Mouse (Mus musculus) spleen, adult 12 weeks (tissue): ENCODE data around the gene Slc5a2.

ENCODE experiments used
- DNase-seq: peaks from one replicate; pipeline ENCODE4 v3.0.0; 2022; ENCODE audit warnings: low spot score

Gene Slc5a2

DNA sequence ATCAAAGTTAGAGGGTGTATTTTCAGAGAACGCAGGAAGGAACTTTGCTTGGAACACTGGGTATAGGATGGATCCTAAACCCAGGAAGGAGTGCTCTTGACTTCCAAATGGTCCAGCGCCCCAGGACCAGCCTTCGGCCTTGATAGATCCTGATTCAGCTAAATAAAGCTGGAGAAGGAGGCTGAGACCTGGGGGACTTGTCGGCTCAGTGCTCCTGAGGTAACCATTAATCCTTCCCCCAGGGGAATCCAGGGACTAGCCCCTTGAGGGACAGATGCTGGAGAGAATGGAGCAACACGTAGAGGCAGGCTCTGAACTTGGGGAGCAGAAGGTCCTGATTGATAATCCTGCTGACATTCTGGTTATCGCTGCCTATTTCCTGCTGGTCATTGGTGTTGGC, at the start of gene Slc5a2:
Gene Slc5a2 (plus strand): TSS at position 247 of the 400 bp plus-strand sequence.
- no peak for DNase-seq

DNA sequence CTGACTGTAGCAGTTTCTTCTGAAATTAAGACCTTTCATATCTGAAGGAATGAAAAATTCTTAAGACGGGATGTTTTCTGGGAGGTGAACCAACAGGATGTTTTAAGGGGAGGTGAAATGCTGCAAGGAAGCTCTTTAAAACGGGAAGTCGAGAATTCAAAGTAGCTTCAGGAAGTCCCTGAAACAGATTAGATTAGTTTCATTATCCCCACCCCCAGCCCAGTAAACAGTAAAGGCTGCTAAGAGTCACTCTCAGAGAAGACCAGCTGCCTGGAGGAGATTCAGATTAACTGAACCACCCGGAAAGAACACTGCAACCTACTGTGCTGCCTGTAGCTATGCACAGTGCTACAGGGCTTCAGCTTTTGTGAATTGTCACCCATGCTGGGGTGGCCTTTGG, 45.5 kb upstream of the Slc5a2 start:
- no peak for DNase-seq

- DNase-seq, result no peak
Measured at GRCm38 (mm10) chr7:128220936-128221335, 44.5 kb upstream of the Slc5a2 start.

DNA sequence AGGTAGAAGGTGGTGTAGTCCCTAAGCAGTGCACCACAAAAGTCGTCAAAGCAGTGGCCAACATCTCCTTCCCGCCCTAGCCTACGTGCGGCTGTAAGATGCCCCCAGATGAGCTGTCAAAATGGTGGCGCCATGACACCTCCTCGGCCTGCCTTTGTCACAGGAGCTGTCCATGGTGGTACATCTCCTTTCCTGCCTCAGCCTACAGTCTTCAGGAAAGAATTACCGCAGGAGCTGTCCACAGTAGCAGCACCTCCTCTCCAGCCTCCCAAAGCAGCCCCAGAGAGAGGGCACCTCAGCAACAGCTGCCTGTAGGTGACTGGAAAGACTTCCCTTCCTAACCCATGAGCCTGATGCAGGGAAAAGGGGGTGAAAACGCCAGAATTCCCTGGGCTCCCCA, 33.7 kb upstream of the Slc5a2 start:
- DNase-seq, result no peak

DNA sequence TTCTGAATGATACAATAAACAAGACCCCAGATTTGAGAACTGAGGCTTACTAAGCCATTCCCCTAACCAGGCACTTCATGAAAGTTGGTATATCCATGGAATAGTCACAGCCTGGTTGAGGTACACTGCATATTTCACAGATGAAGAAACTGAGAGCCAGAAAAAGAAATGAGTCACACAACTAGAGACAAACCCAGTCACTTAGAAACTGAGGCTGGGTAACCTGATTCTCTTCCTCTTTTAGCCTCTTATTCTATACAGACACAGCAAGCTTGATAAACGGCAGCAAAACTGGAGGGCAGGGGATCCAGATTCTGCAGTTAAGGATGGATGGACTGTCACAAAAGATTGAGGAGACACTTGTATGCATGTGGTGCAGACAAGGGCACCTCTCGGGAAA, 30.7 kb upstream of the Slc5a2 start:
- no peak for DNase-seq

- DNase-seq, result no peak
Measured at GRCm38 (mm10) chr7:128235481-128235880, 30.0 kb upstream of the Slc5a2 start.

- DNase-seq, result no peak
Measured at GRCm38 (mm10) chr7:128236426-128236825, 29.0 kb upstream of the Slc5a2 start.

GRCm38 (mm10) chr7:128236856-128237592, 28.4 kb upstream of the Slc5a2 start, which contains the start of gene Armc5:
Gene Armc5, plus strand, starts transcription at chr7:128237342.
- DNase-seq, result peak; percentile 78

- DNase-seq, result no peak
Measured at GRCm38 (mm10) chr7:128237593-128237926, 27.9 kb upstream of the Slc5a2 start.

GRCm38 (mm10) chr7:128237927-128238778, 27.3 kb upstream of the Slc5a2 start, which contains the start of gene 9130023H24Rik:
Gene 9130023H24Rik, minus strand, starts transcription at chr7:128238031.
- peak; percentile 100 for DNase-seq

- DNase-seq, result peak; percentile 43
Measured at GRCm38 (mm10) chr7:128238991-128239390, 26.5 kb upstream of the Slc5a2 start.

- DNase-seq, result no peak
Measured at GRCm38 (mm10) chr7:128240131-128240784, 25.2 kb upstream of the Slc5a2 start.

DNA sequence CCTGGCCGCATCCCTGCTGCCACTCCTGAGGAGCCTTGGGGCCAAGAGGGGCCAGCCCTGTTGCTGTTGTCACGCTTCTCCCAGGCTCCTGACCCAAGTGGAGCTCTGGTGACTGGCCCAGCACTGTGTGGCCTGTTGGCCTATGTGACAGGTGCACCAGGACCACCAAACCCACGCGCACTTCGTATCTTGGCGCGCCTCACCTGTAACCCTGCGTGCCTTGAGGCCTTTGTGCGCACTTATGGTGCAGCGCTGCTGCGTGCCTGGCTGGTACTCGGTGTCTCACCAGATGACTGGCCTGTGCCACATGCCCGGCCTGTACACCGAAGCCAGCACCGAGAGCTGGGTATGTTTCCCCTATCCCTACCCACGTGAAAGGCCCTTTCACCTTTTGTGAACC, 23.1 kb upstream of the Slc5a2 start:
- DNase-seq, result no peak

DNA sequence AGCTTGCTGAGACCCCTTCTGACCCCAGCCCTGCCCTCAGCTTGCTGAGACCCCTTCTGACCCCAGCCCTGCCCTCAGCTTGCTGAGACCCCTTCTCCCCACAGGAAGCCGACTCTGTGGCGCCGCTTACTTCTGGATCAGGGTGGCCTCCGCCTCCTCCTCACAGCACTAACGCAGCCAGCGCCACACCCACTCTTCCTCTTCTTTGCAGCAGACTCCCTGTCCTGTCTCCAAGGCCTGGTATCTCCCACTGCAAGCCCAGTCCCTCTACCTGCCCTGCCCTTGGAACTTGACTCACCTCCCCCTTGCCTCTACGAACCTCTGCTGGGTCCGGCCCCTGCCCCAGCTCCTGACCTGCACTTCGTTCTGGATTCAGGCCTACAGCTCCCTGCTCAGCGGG, 21.5 kb upstream of the Slc5a2 start:
- DNase-seq, result no peak

DNA sequence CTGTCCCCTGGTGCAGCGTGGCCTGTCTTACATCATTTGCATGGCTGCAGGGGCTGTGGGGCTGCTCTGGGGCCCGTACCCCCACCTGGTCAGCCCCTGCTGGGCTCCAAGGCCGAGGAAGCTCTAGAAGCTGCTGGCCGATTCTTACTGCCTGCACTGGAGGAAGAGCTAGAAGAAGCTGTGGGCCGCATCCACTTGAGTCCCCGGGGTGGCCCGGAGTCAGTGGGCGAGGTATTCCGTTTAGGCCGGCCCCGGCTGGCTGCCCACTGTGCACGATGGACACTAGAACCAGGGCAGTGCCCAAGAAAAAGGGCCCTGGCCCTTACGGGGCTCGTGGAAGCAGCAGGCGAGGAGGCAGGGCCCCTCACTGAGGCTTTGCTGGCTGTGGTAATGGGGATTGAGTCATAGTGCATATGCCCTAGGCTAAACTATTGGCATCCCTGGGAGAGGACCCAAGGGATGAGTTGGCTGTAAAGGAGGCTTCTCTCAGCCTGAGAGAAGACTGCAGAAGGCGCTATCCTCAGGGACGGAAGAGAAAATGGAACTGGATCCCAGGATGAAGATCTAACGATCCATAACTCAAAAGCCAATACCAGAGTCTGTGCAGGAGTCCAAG, 20.9 kb upstream of the Slc5a2 start:
- DNase-seq, result no peak

- DNase-seq, result no peak
Measured at GRCm38 (mm10) chr7:128245547-128245946, 19.9 kb upstream of the Slc5a2 start.

- DNase-seq, result no peak
Measured at GRCm38 (mm10) chr7:128246496-128247391, 18.7 kb upstream of the Slc5a2 start, which contains the start of gene Tgfb1i1. Gene Tgfb1i1, plus strand, starts transcription at chr7:128246812.

DNA sequence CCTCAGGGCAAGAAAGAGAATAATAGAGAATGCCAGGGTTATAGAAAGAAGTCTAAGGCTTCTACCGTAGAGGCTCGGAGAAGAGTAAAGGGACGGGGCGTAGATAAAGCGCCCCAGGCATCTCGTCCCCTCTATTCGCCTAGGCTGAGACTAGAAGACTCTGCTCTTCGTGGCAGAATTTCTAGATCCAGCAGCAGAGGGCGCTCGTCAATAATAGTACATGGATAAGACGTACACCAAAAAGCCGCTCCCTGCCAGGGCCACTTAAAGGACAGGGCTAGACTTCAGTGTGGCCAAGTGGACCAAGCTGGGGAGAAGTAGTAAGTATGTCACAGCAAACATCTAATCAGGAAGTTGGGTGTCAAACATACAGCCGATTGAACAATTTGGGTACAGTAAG, 18.0 kb upstream of the Slc5a2 start:
- DNase-seq, result peak; percentile 70

GRCm38 (mm10) chr7:128248081-128249042, 17.1 kb upstream of the Slc5a2 start:
- DNase-seq, result no peak

DNA sequence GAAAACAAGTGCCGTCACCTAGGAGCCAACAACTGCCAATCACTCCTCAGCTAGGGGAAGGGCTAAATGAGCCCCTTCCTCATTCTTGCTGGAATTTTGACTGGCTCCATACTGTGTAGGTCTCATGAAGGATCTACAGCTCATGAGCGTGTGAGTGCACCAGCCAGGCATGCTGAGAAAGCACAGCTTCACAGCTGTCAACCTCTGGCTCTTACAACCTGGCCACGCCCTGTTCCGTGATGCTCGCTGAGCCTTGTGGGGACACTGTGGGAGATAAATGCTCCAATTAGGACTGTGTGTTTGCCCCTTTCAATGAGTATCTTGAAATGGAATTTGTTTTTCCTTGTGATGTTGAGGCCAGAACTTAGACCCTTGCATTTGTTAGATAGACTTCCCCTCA, 15.5 kb upstream of the Slc5a2 start:
- no peak for DNase-seq
